Mouse (Mus musculus) midbrain, embryonic 16.5 days (tissue): ENCODE data around the gene Natd1. TPM values are rescaled to one million over a fixed set of nuclear protein-coding genes. Genes with fewer than 3 reads are reported as not detected.
"Not testable (repeated sequence)": the region's sequence is repeated elsewhere in the genome, so short reads cannot be mapped to it uniquely, and the experiment has no call there.

Experiments
- ATAC-seq: fragments of 200-750 bp; cut with Nextera tagmentation; 2 replicates; pipeline ENCODE4 v1.8.0; 2017; ENCODE audit warnings: moderate TSS enrichment
- H3K27ac ChIP-seq: fragments of 300-500 bp; sonication (generic); 2 replicates; pipeline ENCODE4 v1.5.1; 2014; ENCODE audit warnings: mild to moderate bottlenecking, low read length, mixed read lengths
- H3K27me3 ChIP-seq: fragments of 300-500 bp; sonication (generic); 2 replicates; pipeline ENCODE4 v1.6.1; 2014; ENCODE audit warnings: low read depth, low read length, mixed read lengths; ENCODE audit not compliant: control insufficient read depth, insufficient read depth
- H3K36me3 ChIP-seq: fragments of 300-500 bp; sonication (generic); 2 replicates; pipeline ENCODE4 v1.6.1; 2014; ENCODE audit warnings: mild to moderate bottlenecking, low read length, moderate library complexity, mixed read lengths; ENCODE audit not compliant: control insufficient read depth, insufficient read depth
- H3K4me1 ChIP-seq: fragments of 300-500 bp; sonication (generic); 2 replicates; pipeline ENCODE4 v1.6.1; 2014; ENCODE audit warnings: mild to moderate bottlenecking, low read length, mixed read lengths; ENCODE audit not compliant: control insufficient read depth, insufficient read depth
- H3K4me2 ChIP-seq: fragments of 300-500 bp; sonication (generic); 2 replicates; pipeline ENCODE4 v1.6.1; 2014; ENCODE audit warnings: mild to moderate bottlenecking, low read length, mixed read lengths
- H3K4me3 ChIP-seq: fragments of 300-500 bp; sonication (generic); 2 replicates; pipeline ENCODE4 v1.5.1; 2014; ENCODE audit warnings: low read depth, mild to moderate bottlenecking, low read length, moderate library complexity, mixed read lengths
- H3K9ac ChIP-seq: fragments of 300-500 bp; sonication (generic); 2 replicates; pipeline ENCODE4 v1.6.1; 2014; ENCODE audit warnings: low read depth, low read length, mixed read lengths
- H3K9me3 ChIP-seq: fragments of 300-500 bp; sonication (generic); replicated peaks from 2 replicates; pipeline ENCODE4 v1.6.1; 2014; ENCODE audit warnings: mild to moderate bottlenecking, low read length, mixed read lengths; ENCODE audit not compliant: control insufficient read depth, poor library complexity, severe bottlenecking
- WGBS: fragments of 180-500 bp; shearing (Covaris S2); extraction: QIAGEN DNeasy Blood & Tissue Kit; methylation state at CpG from one replicate; pipeline ENCODE4 v1.1.7; 2014; 5-methylcytosine and 5-hydroxymethylcytosine counted together
- polyA plus RNA-seq: library from polyadenylated mRNA; unstranded; fragments of >200 nt; fragmentation: Nextera tagmentation; extraction: Ambion mirVana; gene quantifications from 2 replicates; pipeline ENCODE4 v1.2.1, GENCODE M21; 2015

Natd1 gene
- polyA plus RNA-seq, 1 experiment from 2014 or later = 26.5 TPM

GRCm38 (mm10) chr11:60889861-60890260 lies 24.7 kb downstream of the Natd1 start:
- Histone ChIP-seq H3K36me3 (no peaks in the 10 kb centered on the region), H3K27ac (no peak overlapping the region), H3K4me3 (no peak overlapping the region), H3K9ac (no peak overlapping the region), H3K9me3 (no peaks in the 10 kb centered on the region), H3K4me2 (no peak overlapping the region), H3K4me1 (no peaks in the 10 kb centered on the region), H3K27me3 (no peaks in the 10 kb centered on the region)
- ATAC-seq = no peak
- 83% methylated on average over 2 of the region's 2 CpGs for WGBS

- H3K9ac ChIP-seq, H3K4me3 ChIP-seq, H3K4me2 ChIP-seq, H3K27ac ChIP-seq, H3K27me3 ChIP-seq, H3K9me3 ChIP-seq, H3K4me1 ChIP-seq, H3K36me3 ChIP-seq, ATAC-seq: not testable (repeated sequence)
- WGBS = 86% methylated on average over 2 of the region's 3 CpGs
Measured at GRCm38 (mm10) chr11:60886986-60887385, 27.6 kb downstream of the Natd1 start.

- Histone ChIP-seq H3K27me3 (no peaks in the 10 kb centered on the region), H3K27ac (no peak overlapping the region), H3K4me2 (no peak overlapping the region), H3K4me1 (peaks cover 11% of the 10 kb centered on the region), H3K9me3 (no peaks in the 10 kb centered on the region), H3K36me3 (no peaks in the 10 kb centered on the region), H3K9ac (no peak overlapping the region), H3K4me3 (no peak overlapping the region)
- WGBS = 76% methylated on average over 3 of the region's 3 CpGs
- ATAC-seq = no peak
Measured at GRCm38 (mm10) chr11:60882386-60882785, 32.2 kb downstream of the Natd1 start.

DNA sequence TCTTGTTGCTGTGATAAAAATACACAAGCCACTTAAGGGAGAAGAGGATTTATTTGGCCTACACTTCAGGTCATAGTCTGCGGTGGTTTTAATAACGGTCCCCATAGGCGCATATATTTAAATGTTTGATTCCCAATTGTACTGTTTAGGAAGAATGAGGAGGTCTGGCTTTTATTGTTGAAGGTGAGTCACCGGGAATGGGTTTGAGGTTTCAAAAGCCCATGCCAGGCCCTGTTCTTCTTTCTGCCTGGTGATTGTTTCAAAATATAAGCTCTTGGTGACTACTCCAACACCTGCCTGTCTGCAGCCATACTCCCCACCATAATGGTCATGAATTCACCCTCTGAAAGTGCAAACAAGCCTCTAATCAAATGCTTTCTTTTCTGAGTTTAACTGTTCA lies 34.0 kb downstream of the Natd1 start:
- 86% methylated on average over 4 of the region's 4 CpGs for WGBS
- Histone ChIP-seq H3K27me3 (no peaks in the 10 kb centered on the region), H3K9ac (no peak overlapping the region), H3K4me2 (no peak overlapping the region), H3K4me3 (no peak overlapping the region), H3K4me1 (peaks cover 20% of the 10 kb centered on the region), H3K9me3 (no peaks in the 10 kb centered on the region), H3K27ac (no peak overlapping the region), H3K36me3 (no peaks in the 10 kb centered on the region)
- ATAC-seq = no peak

DNA sequence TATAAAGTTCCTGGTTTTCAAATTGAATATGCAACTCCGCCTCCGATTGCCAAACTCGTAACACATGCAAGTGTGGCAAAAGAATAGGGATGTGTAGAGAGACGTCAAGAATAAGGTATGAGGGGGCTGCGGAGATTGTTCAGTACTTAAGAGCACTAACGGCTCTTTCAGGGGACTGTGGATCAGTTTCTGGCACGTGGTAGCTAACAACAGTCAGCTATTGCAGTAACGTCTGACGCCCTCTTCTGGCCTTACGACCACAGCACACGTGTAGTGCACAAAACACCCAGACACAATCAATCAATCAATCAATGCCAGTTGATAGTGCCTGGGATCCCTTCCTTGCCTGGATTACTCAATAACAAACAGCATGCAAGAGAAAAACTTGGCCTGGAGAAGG lies 35.1 kb downstream of the Natd1 start:
- Histone ChIP-seq H3K4me1 (peaks cover 26% of the 10 kb centered on the region), H3K9ac (peak overlapping the region; percentile 91), H3K4me2 (peak overlapping the region; percentile 82), H3K27ac (peak overlapping the region; percentile 80), H3K4me3 (peak overlapping the region; percentile 71), H3K9me3 (no peaks in the 10 kb centered on the region), H3K27me3 (no peaks in the 10 kb centered on the region), H3K36me3 (no peaks in the 10 kb centered on the region)
- ATAC-seq = peak; percentile 18; the same call in 1 of the 2 replicates
- WGBS = 0% methylated on average over 11 of the region's 11 CpGs

DNA sequence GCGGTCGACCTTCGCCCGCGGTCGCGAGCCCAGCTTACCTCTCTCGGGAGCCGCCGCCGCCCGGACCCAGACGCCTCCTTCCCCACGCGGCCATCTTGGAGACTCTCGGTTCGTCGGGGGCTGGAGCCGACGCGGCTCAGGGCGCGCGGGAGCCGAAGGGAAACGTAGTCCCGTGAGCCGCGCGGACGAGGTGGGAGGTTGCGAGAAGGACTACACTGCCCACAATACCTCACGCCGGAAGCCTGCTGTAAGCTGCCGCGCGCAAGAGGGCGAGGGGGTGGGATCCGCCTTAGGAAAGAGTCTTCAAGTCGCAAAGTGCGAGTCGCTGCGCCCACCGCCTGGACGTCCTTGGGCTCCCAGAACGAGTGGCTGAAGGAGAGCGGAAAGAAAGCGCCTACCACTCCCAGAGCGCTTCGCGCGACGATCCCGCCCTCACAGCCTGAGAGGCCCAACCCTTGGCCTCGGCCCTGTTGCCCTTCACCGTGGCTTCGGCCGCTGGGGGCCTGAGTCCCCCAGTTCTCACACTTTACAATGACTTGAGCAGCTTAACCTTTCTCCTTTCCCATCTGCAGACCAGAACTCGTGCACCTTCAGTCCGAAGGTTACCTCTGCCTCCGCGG lies 35.8 kb downstream of the Natd1 start, which contains the start of gene Tmem11:
Gene Tmem11, minus strand, starts transcription at position 598 of the 620 bp plus-strand sequence.
- H3K36me3 ChIP-seq = no peaks in the 10 kb centered on the region
- no peaks in the 10 kb centered on the region for H3K27me3 ChIP-seq
- WGBS = under 1% methylated on average over 53 of the region's 62 CpGs
- H3K9ac ChIP-seq = peak within 1 kb of the TSS; percentile 91
- H3K4me2 ChIP-seq = peak within 1 kb of the TSS; percentile 82
- H3K27ac ChIP-seq = peak within 1 kb of the TSS; percentile 92
- no peaks in the 10 kb centered on the region for H3K9me3 ChIP-seq
- H3K4me3 ChIP-seq = peak within 1 kb of the TSS; percentile 71
- H3K4me1 ChIP-seq = peaks cover 29% of the 10 kb centered on the region
- ATAC-seq = peak; percentile 99

DNA sequence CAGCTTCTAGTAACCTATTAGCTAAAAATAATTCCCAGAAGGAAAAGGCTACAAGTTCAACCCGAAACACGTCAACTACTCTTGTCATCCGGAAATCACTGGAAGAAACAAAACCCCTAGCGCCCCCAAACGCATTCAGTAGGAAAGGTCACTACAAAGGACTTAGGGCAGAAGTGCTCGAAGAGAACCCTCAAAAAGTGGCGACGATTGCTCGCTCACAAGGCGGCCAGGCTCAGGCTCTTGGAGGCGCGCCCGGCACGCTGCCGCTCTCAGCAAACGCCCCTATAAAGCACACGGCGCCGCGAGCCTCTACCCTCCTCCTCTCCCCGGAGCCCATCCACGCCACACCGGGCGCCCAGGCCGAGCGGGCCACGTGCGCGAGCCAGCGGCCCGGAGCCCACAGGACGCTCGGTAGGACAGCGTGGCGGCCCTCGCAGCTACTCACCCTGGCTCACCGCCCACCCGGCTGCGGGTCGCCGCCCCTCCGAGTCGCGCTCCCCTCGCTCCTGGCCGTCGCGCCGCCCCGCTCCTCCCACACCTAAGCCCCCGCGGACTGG lies 36.4 kb downstream of the Natd1 start:
- Histone ChIP-seq H3K36me3 (no peaks in the 10 kb centered on the region), H3K4me2 (peak overlapping the region; percentile 76), H3K27me3 (no peaks in the 10 kb centered on the region), H3K4me3 (peak overlapping the region; percentile 71), H3K4me1 (peaks cover 29% of the 10 kb centered on the region), H3K27ac (peak overlapping the region; percentile 92), H3K9me3 (no peaks in the 10 kb centered on the region), H3K9ac (peak overlapping the region; percentile 91)
- WGBS = 0% methylated on average over 52 of the region's 52 CpGs
- ATAC-seq = peak; percentile 74

GRCm38 (mm10) chr11:60873101-60873500 lies 41.4 kb downstream of the Natd1 start:
- H3K36me3 ChIP-seq = peaks cover 3% of the 10 kb centered on the region; the same call in 1 of the 2 replicates
- H3K27ac ChIP-seq = no peak overlapping the region
- H3K4me1 ChIP-seq = peaks cover 23% of the 10 kb centered on the region
- no peak for ATAC-seq
- no peak overlapping the region for H3K4me2 ChIP-seq
- 85% methylated on average over 6 of the region's 6 CpGs for WGBS
- no peaks in the 10 kb centered on the region for H3K27me3 ChIP-seq
- no peaks in the 10 kb centered on the region for H3K9me3 ChIP-seq
- H3K9ac ChIP-seq = no peak overlapping the region
- H3K4me3 ChIP-seq = no peak overlapping the region

DNA sequence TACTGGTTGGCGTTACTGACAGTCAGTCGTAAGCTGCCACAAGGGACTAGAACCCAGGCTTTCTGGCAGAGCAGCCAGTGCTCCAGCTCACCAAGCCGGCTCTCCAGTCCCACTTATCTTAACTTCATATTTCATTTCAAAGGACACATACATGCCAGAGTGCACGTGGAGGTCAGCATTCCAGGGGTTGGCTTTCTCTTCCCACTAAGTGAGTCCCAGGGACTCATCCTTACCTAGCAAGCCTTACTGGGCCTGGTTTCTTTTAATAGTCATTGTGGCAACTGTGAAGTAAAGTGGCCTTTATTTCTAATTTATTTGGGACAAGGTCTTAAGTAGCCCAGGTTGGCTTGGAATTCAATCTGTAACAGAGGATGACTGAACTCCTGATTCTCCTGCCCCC lies 43.1 kb downstream of the Natd1 start:
- Histone ChIP-seq H3K27me3 (no peaks in the 10 kb centered on the region), H3K9ac (no peak overlapping the region), H3K4me2 (no peak overlapping the region), H3K36me3 (peaks cover 3% of the 10 kb centered on the region; the same call in 1 of the 2 replicates), H3K9me3 (no peaks in the 10 kb centered on the region), H3K4me1 (peaks cover 10% of the 10 kb centered on the region), H3K4me3 (no peak overlapping the region), H3K27ac (no peak overlapping the region)
- 91% methylated on average over 4 of the region's 4 CpGs for WGBS
- ATAC-seq = no peak
